Comparison of ENCODE assay signal across 9 mouse cellular contexts in the genomic region with DNA sequence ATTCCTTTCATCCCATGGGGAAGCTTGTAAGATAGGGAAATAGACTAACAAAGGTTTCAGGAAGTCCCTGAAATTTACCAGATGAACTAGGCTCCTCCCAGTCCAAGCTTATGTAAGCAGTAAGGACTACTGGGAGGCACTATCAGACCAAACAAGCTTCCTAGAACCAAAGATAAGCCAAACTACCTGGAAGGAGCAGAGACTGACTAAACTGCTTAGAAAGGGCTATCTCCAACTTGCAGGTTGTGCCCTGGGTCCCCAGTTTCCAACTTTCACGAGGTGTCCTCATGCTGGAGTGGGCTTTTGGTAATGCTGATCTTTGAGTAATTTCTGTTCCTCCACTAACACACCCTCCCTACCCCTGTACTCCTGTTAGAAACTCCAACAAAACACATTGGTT.
"Had no signal": no experiment of that assay in that cellular context is flagged by ENCODE, and none has a peak within 500 bp of the region (broad histone marks: within the 10 kb centered on the region; RNA-seq: fewer than 3 reads in every experiment).

No protein-coding gene starts in this region.

- H3K27ac ChIP-seq: kidney, postnatal 0 days; limb, embryonic 13.5 days; midbrain, embryonic 12.5 days; stomach, postnatal 0 days had no signal

- H3K4me2 ChIP-seq: limb, embryonic 13.5 days; midbrain, embryonic 12.5 days had no signal

- H3K9ac ChIP-seq: limb, embryonic 13.5 days; midbrain, embryonic 12.5 days had no signal

- H3K9me3 ChIP-seq: limb, embryonic 13.5 days; midbrain, embryonic 12.5 days had no signal

- H3K36me3 ChIP-seq: limb, embryonic 13.5 days; midbrain, embryonic 12.5 days had no signal

- H3K4me1 ChIP-seq: limb, embryonic 13.5 days; midbrain, embryonic 12.5 days had no signal

- DNase-seq: left cerebral cortex, postnatal 4 days; lung, adult 18-20 months; right cerebral cortex, adult 18-20 months; right cerebral cortex, postnatal 25 days; thymus, postnatal 4 days had no signal

- H3K4me3 ChIP-seq: limb, embryonic 13.5 days; midbrain, embryonic 12.5 days had no signal

- H3K27me3 ChIP-seq: limb, embryonic 13.5 days had no signal
